Mouse (Mus musculus): ENCODE measurements around the gene Usf3.

DNA sequence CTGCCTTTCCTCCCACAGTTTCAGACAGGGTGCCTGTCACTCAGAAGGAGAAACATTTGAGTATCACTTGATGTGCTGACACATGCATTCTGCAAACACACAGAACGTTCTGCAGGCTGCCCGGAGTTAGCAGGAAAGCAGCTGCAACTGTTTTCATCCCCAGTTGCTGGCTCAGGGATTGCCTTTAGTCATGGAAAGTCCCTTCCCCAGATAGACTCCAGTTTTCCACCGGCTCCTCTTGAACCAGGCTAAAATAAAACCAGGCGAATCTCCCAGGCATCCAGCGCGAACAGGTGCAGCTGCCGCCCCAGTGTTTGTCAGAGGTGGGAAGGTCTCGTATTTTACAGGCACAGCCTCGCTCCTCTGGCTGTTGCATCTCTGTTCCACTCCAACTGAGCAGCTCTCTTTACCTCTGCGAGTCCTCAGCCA lies 65.8 kb downstream of the Usf3 start:
- TF ChIP-seq POLR2A (IDR thresholded peaks at IDR 0.05; ENCODE audit: borderline replicate concordance, extremely low read depth, low read depth, low read length) = no peak
- TF ChIP-seq CTCF (IDR thresholded peaks at IDR 0.05; ENCODE audit: insufficient read depth, low read length) = no peak

All from lung, adult 2 months (tissue).